In genomic region chr11:72284532-72285182, GRCm38 (mm10) we compare ENCODE assay signal across 39 mouse cellular contexts. TPM values are rescaled to one million over a fixed set of nuclear protein-coding genes. Genes with fewer than 3 reads are reported as not detected.
DNase-seq lines count a peak whose midpoint lies in the region; ATAC-seq and TF ChIP-seq lines count a peak whose summit lies in the region.
"Had no signal": no experiment of that assay in that cellular context is flagged by ENCODE, and none has a peak within 500 bp of the region (broad histone marks: within the 10 kb centered on the region; RNA-seq: fewer than 3 reads in every experiment).

No protein-coding gene starts in this region.

- H3K27ac ChIP-seq in forebrain, postnatal 0 days (ENCODE audit: low read depth, low read length), result peak overlapping the region; percentile 62
- no peak overlapping the region for H3K27ac ChIP-seq in forebrain, embryonic 10.5 days
- H3K27ac ChIP-seq: forebrain, embryonic 13.5 days; hindbrain, embryonic 12.5 days; hindbrain, postnatal 0 days; intestine, embryonic 15.5 days; kidney, postnatal 0 days; limb, embryonic 12.5 days; liver, embryonic 15.5 days; neural tube, embryonic 15.5 days; stomach, postnatal 0 days had no signal

- ATAC-seq in forebrain, postnatal 0 days, result no peak; the same call in 1 of the 2 replicates
- ATAC-seq: activated CD4-positive, CD25-positive, alpha-beta regulatory T cell, adult 4 months; forebrain, embryonic 13.5 days; hindbrain, postnatal 0 days; intestine, embryonic 15.5 days had no signal

- H3K36me3 ChIP-seq in forebrain, postnatal 0 days (ENCODE audit: insufficient read depth), result no peaks in the 10 kb centered on the region
- no peaks in the 10 kb centered on the region for H3K36me3 ChIP-seq in forebrain, embryonic 10.5 days (replicated peaks)
- H3K36me3 ChIP-seq: hindbrain, embryonic 12.5 days; intestine, embryonic 15.5 days; limb, embryonic 12.5 days; liver, embryonic 15.5 days; neural tube, embryonic 15.5 days had no signal

- no peak overlapping the region for H3K4me2 ChIP-seq in forebrain, postnatal 0 days (ENCODE audit: low read depth)
- H3K4me2 ChIP-seq: forebrain, embryonic 13.5 days; heart, embryonic 11.5 days; hindbrain, embryonic 12.5 days; intestine, embryonic 15.5 days; limb, embryonic 12.5 days; liver, embryonic 15.5 days; lung, embryonic 14.5 days; neural tube, embryonic 15.5 days had no signal

- no peak overlapping the region for H3K4me3 ChIP-seq in forebrain, postnatal 0 days (ENCODE audit: low read depth, low read length)
- H3K4me3 ChIP-seq in forebrain, embryonic 10.5 days, result no peak overlapping the region
- H3K4me3 ChIP-seq: forebrain, embryonic 13.5 days; hindbrain, embryonic 12.5 days; intestine, embryonic 15.5 days; limb, embryonic 12.5 days; liver, embryonic 15.5 days; neural tube, embryonic 15.5 days had no signal

- no peak overlapping the region for H3K9ac ChIP-seq in forebrain, postnatal 0 days
- H3K9ac ChIP-seq: forebrain, embryonic 13.5 days; hindbrain, embryonic 12.5 days; intestine, embryonic 15.5 days; limb, embryonic 12.5 days; liver, embryonic 15.5 days; lung, embryonic 14.5 days; neural tube, embryonic 15.5 days had no signal

- H3K9me3 ChIP-seq in forebrain, postnatal 0 days (ENCODE audit: low read length), result no peaks in the 10 kb centered on the region; the same call in 1 of the 2 replicates
- no peaks in the 10 kb centered on the region for H3K9me3 ChIP-seq in forebrain, embryonic 10.5 days
- H3K9me3 ChIP-seq: forebrain, embryonic 13.5 days; hindbrain, embryonic 12.5 days; intestine, embryonic 15.5 days; limb, embryonic 12.5 days; liver, embryonic 15.5 days; neural tube, embryonic 15.5 days had no signal

- 73% methylated on average over 14 of the region's 14 CpGs for WGBS in forebrain, postnatal 0 days
- WGBS in forebrain, embryonic 10.5 days, result 86% methylated on average over 14 of the region's 14 CpGs

- intact Hi-C loops in left cerebral cortex, postnatal 14 days (cut with DNase I), result no loop called here
- intact Hi-C loops in left cerebral cortex, postnatal 4 days (cut with DNase I), result no loop called here

- no peak for TF ChIP-seq CTCF in forebrain, postnatal 0 days (IDR thresholded peaks at IDR 0.05; ENCODE audit: low read depth)

- H3K4me1 ChIP-seq in forebrain, postnatal 0 days (ENCODE audit: insufficient read depth), result no peaks in the 10 kb centered on the region
- 0 out of 2 replicates have a peak, but pooled peaks cover 3% of the 10 kb centered on the region for H3K4me1 ChIP-seq in forebrain, embryonic 10.5 days
- H3K4me1 ChIP-seq: hindbrain, embryonic 12.5 days; intestine, embryonic 15.5 days; limb, embryonic 12.5 days; liver, embryonic 15.5 days; neural tube, embryonic 15.5 days had no signal

- no peaks in the 10 kb centered on the region for H3K27me3 ChIP-seq in forebrain, postnatal 0 days (ENCODE audit: insufficient read depth, low read length)
- H3K27me3 ChIP-seq in forebrain, embryonic 10.5 days (ENCODE audit: poor library complexity, severe bottlenecking), result no peaks in the 10 kb centered on the region
- H3K27me3 ChIP-seq: forebrain, embryonic 13.5 days; hindbrain, embryonic 12.5 days; intestine, embryonic 15.5 days; limb, embryonic 12.5 days; liver, embryonic 15.5 days; neural tube, embryonic 15.5 days had no signal

- DNase-seq in forebrain, postnatal 0 days, result peak; percentile 22
- no peak for DNase-seq in forebrain, embryonic 10.5 days (ENCODE audit: extremely low spot score, low spot score)
- DNase-seq in left cerebral cortex, postnatal 14 days (ENCODE audit: low spot score in 2 of 2), result peak; percentile 22 to 55
- DNase-seq in left cerebral cortex, postnatal 4 days, result no peak
- peak; percentile 78 for DNase-seq in ZHBTc4 (ENCODE audit: low read depth, low spot score)
- DNase-seq in telencephalon, adult 2 months (ENCODE audit: low read depth, low spot score), result peak; percentile 51
- DNase-seq in cerebellum, adult 9-11 months, result no peak
- DNase-seq: adrenal gland, adult 2 months; adrenal gland, postnatal 36 days; cerebellum, adult 2 months; cerebellum, postnatal 25 days; gastrocnemius, postnatal 10 days; heart, postnatal 36 days; kidney, adult 8-10 months; lung, embryonic 14.5 days; lung, postnatal 14 days; midbrain, embryonic 14.5 days; right cerebral cortex, postnatal 4 days; thymus, adult 2 months; thymus, postnatal 4 days had no signal

RNA-seq across cellular contexts. Expression of gene Xaf1, which starts 16.8 kb away (rescaled TPM):
- total RNA-seq in forebrain, postnatal 0 days (2014; rRNA removed), result 0.77 and 3.1 TPM in 2 replicates
- polyA plus RNA-seq in forebrain, postnatal 0 days (2015; fragmentation: Nextera tagmentation; extraction: Ambion mirVana), result 4.3 and 4.8 TPM in 2 replicates
- 2.6 and 2.9 TPM in 2 replicates for polyA plus RNA-seq in forebrain, embryonic 10.5 days (2016; fragmentation: Nextera tagmentation; extraction: Ambion mirVana)
- total RNA-seq in left cerebral cortex, postnatal 14 days (2021), result 1 to 10 TPM; 1.9 to 2.9 TPM
- total RNA-seq in left cerebral cortex, postnatal 4 days (2021), result 1 to 10 TPM in 1 of 2 experiments, under 1 TPM in 1; 0.70 to 1.2 TPM

RNA-seq across cellular contexts. Expression of gene Slc13a5, which starts 17.6 kb away (rescaled TPM):
- total RNA-seq in forebrain, postnatal 0 days (2014; rRNA removed), result 3.8 and 4.7 TPM in 2 replicates
- polyA plus RNA-seq in forebrain, postnatal 0 days (2015; fragmentation: Nextera tagmentation; extraction: Ambion mirVana), result 4.0 and 4.1 TPM in 2 replicates
- 0.20 TPM in 1 of 2 replicates, not detected in the other for polyA plus RNA-seq in forebrain, embryonic 10.5 days (2016; fragmentation: Nextera tagmentation; extraction: Ambion mirVana)
- total RNA-seq in left cerebral cortex, postnatal 14 days (2021), result 10 to 100 TPM; 17.2 to 24.0 TPM
- 1 to 10 TPM; 7.2 to 9.8 TPM for total RNA-seq in left cerebral cortex, postnatal 4 days (2021)
- total RNA-seq: granulocyte monocyte progenitor cell, adult 5-6 weeks; heart, postnatal 36 days; monocyte, adult 5-6 weeks had no signal
- polyA plus RNA-seq: activated CD4-positive, CD25-positive, alpha-beta regulatory T cell, adult 4 months; limb, embryonic 12.5 days; liver, embryonic 15.5 days; lung, embryonic 14.5 days; spleen, adult 2 months had no signal

RNA-seq across cellular contexts. Expression of gene Fbxo39, which starts 29.6 kb away (rescaled TPM):
- total RNA-seq in forebrain, postnatal 0 days (2014; rRNA removed), result not detected in 2 replicates
- not detected in 2 replicates for polyA plus RNA-seq in forebrain, postnatal 0 days (2015; fragmentation: Nextera tagmentation; extraction: Ambion mirVana)
- not detected in 2 replicates for polyA plus RNA-seq in forebrain, embryonic 10.5 days (2016; fragmentation: Nextera tagmentation; extraction: Ambion mirVana)
- not detected for total RNA-seq in left cerebral cortex, postnatal 14 days (2021)
- not detected for total RNA-seq in left cerebral cortex, postnatal 4 days (2021)
- total RNA-seq: adrenal gland, adult 2 months; adrenal gland, postnatal 36 days; gastrocnemius, postnatal 10 days; granulocyte monocyte progenitor cell, adult 5-6 weeks; heart, postnatal 36 days; left cerebral cortex, adult 18-20 months; liver, adult 2 months had no signal
- polyA plus RNA-seq: cerebellum, adult 2 months; embryonic facial prominence, embryonic 14.5 days; forebrain, embryonic 13.5 days; heart, embryonic 11.5 days; heart, embryonic 16.5 days; hindbrain, embryonic 12.5 days; hindbrain, postnatal 0 days; intestine, embryonic 15.5 days; kidney, postnatal 0 days; large intestine, adult 2 months; limb, embryonic 12.5 days; liver, adult 2 months; liver, embryonic 15.5 days; lung, embryonic 14.5 days; midbrain, embryonic 14.5 days; neural tube, embryonic 15.5 days; stomach, postnatal 0 days had no signal

Comparison
In these comparisons a context has a peak if more than half of its experiments do, and no peak if none do; other contexts are left out.
1. DNase-seq: peak in forebrain, postnatal 0 days (single experiment), left cerebral cortex, postnatal 14 days (2 of 2), ZHBTc4 (single experiment) and telencephalon, adult 2 months (single experiment); none in forebrain, embryonic 10.5 days (single experiment), left cerebral cortex, postnatal 4 days (single experiment) and cerebellum, adult 9-11 months (single experiment).